22 mouse cellular contexts compared by ENCODE assay signal in the genomic region with DNA sequence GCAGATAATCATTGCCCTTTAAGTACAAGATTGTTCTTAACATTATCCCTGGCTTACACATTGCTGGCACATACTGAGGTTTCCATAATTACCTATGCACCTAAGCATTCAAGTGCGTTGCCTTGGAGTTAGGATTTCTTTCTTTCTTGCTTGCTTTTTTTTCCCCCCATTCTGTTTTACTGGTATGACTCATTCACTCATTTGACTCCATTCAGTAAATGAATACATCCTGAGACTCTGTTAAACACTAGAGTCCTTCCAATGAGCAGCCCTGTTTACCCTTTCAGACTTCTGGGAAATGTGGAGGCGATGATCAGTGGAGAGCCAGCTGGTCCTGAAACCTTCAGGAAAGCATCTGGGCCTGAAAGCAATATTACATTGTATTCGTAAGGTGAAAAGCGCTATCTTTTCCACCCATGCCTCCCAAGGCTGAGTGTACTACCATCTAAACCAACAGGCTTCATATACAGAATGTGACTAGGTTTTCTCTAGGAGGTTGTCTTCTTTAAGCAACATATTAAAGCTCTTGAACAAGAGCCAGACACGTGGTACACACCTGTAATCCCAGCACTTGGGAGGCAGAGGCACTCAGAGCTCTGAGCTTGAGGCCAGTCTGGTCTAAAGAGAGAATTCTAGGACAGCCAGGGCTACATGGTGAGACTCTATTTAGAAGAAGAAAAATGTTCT.
DNase-seq lines count a peak whose midpoint lies in the region; ATAC-seq lines count a peak whose summit lies in the region.
"Had no signal": no experiment of that assay in that cellular context is flagged by ENCODE, and none has a peak within 500 bp of the region (broad histone marks: within the 10 kb centered on the region; RNA-seq: fewer than 3 reads in every experiment).

No protein-coding gene starts in this region.

- H3K36me3 ChIP-seq in heart, embryonic 10.5 days = no peaks in the 10 kb centered on the region
- H3K36me3 ChIP-seq: embryonic facial prominence, embryonic 15.5 days; heart, embryonic 13.5 days; limb, embryonic 13.5 days; midbrain, embryonic 10.5 days; neural tube, embryonic 12.5 days had no signal

- 81% methylated on average over 5 of the region's 5 CpGs for WGBS in heart, embryonic 10.5 days

- H3K4me3 ChIP-seq in heart, embryonic 10.5 days = no peak overlapping the region
- H3K4me3 ChIP-seq: embryonic facial prominence, embryonic 15.5 days; heart, embryonic 13.5 days; limb, embryonic 13.5 days; midbrain, embryonic 10.5 days; neural tube, embryonic 12.5 days had no signal

- H3K27ac ChIP-seq in heart, embryonic 10.5 days = peak overlapping the region; percentile 37; the same call in 1 of the 2 replicates
- H3K27ac ChIP-seq: embryonic facial prominence, embryonic 15.5 days; heart, embryonic 13.5 days; limb, embryonic 13.5 days; midbrain, embryonic 10.5 days; neural tube, embryonic 12.5 days had no signal

- no peak for DNase-seq in heart, embryonic 10.5 days (ENCODE audit: low spot score)
- DNase-seq in heart, adult 9 months (ENCODE audit: low spot score in 2 of 2) = no peak
- DNase-seq in NIH3T3 (ENCODE audit: low read depth) = peak; percentile 26
- no peak for DNase-seq in thymus, postnatal 4 days
- DNase-seq in thymus, postnatal 36 days = no peak
- no peak for DNase-seq in heart, postnatal 36 days
- DNase-seq: adrenal gland, adult 2 months; cerebellum, adult 18-20 months; heart, postnatal 4 days; kidney, adult 18-20 months; kidney, postnatal 10 days; lung, postnatal 14 days; right cerebral cortex, postnatal 14 days had no signal

- H3K27me3 ChIP-seq in heart, embryonic 10.5 days (ENCODE audit: insufficient read depth, poor library complexity, severe bottlenecking) = no peaks in the 10 kb centered on the region
- H3K27me3 ChIP-seq: embryonic facial prominence, embryonic 15.5 days; heart, embryonic 13.5 days; limb, embryonic 13.5 days; neural tube, embryonic 12.5 days had no signal

- intact Hi-C loops in heart, postnatal 36 days (cut with DNase I) = no loop called here

- no peaks in the 10 kb centered on the region for H3K4me1 ChIP-seq in heart, embryonic 10.5 days
- H3K4me1 ChIP-seq: midbrain, embryonic 10.5 days; neural tube, embryonic 12.5 days had no signal

- ATAC-seq in inflammation-experienced regulatory T-cells, adult 6 months = peak; percentile 35
- peak; percentile 53 for ATAC-seq in megakaryocyte-erythroid progenitor cell, adult 5-6 weeks (replicated peaks; ENCODE audit: low FRiP score, low TSS enrichment, poor library complexity, severe bottlenecking)
- ATAC-seq: forebrain, embryonic 14.5 days; hindbrain, embryonic 16.5 days had no signal

- H3K9me3 ChIP-seq in heart, embryonic 10.5 days = no peaks in the 10 kb centered on the region
- H3K9me3 ChIP-seq: embryonic facial prominence, embryonic 15.5 days; heart, embryonic 13.5 days; limb, embryonic 13.5 days; midbrain, embryonic 10.5 days; neural tube, embryonic 12.5 days had no signal
